Mouse (Mus musculus) limb, embryonic 15.5 days (tissue): ENCODE results near the gene Carns1. TPM values are rescaled to one million over a fixed set of nuclear protein-coding genes. Genes with fewer than 3 reads are reported as not detected.
"Not testable (repeated sequence)": the region's sequence is repeated elsewhere in the genome, so short reads cannot be mapped to it uniquely, and the experiment has no call there.

ENCODE experiments used
- ATAC-seq: fragments of 200-750 bp; cut with Nextera tagmentation; 2 replicates; pipeline ENCODE4 v1.8.0; 2017; ENCODE audit warnings: low read depth, moderate TSS enrichment; ENCODE audit not compliant: insufficient number of reproducible peaks, low FRiP score, low TSS enrichment
- H3K27ac ChIP-seq: fragments of 300-500 bp; sonication (generic); 2 replicates; pipeline ENCODE4 v1.5.1; 2015; ENCODE audit warnings: moderate library complexity, mild to moderate bottlenecking, inconsistent platforms
- H3K27me3 ChIP-seq: fragments of 300-500 bp; sonication (generic); 2 replicates; pipeline ENCODE4 v1.6.1; 2015; ENCODE audit warnings: inconsistent platforms
- H3K36me3 ChIP-seq: fragments of 300-500 bp; sonication (generic); 2 replicates; pipeline ENCODE4 v1.6.1; 2015; ENCODE audit warnings: inconsistent platforms
- H3K4me1 ChIP-seq: fragments of 300-500 bp; sonication (generic); 2 replicates; pipeline ENCODE4 v1.6.1; 2015; ENCODE audit warnings: inconsistent platforms
- H3K4me2 ChIP-seq: fragments of 300-500 bp; sonication (generic); 2 replicates; pipeline ENCODE4 v1.6.1; 2015; ENCODE audit warnings: mild to moderate bottlenecking, inconsistent platforms
- H3K4me3 ChIP-seq: fragments of 300-500 bp; sonication (generic); 2 replicates; pipeline ENCODE4 v1.5.1; 2015; ENCODE audit warnings: mild to moderate bottlenecking, inconsistent platforms
- H3K9ac ChIP-seq: fragments of 300-500 bp; sonication (generic); 2 replicates; pipeline ENCODE4 v1.6.1; 2015; ENCODE audit warnings: inconsistent platforms
- H3K9me3 ChIP-seq: fragments of 300-500 bp; sonication (generic); 2 replicates; pipeline ENCODE4 v1.6.1; 2016; ENCODE audit warnings: inconsistent platforms
- WGBS: fragments of 180-500 bp; shearing (Covaris S2); methylation state at CpG from one replicate; pipeline ENCODE4 v1.1.7; 2015; 5-methylcytosine and 5-hydroxymethylcytosine counted together
- polyA plus RNA-seq: library from polyadenylated mRNA; unstranded; fragments of >200 nt; fragmentation: Nextera tagmentation; extraction: Ambion mirVana; gene quantifications from 2 replicates; pipeline ENCODE4 v1.2.1, GENCODE M21; 2015

Gene Carns1
- polyA plus RNA-seq, 1 experiment from 2014 or later: 1.8 TPM

DNA sequence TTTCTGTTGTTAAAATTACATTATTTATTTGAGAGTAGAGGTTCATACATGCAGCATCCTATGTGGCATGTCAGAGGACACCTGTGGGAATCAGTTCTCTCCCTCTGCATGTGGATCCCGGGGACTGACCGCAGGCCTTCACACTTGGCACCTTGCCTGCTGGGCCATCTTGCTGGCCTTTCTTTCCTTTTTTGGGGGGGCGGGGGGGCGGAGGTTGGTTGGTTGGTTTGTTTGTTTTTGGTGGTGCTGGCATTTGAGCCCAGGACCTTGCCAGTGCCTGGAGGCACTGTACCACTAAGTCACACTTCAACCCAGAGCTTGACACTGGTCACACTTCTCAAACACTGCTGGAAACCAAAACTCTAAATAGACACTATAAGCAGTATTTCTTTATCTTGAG is 40.9 kb downstream of the Carns1 start:
- Histone ChIP-seq H3K4me1 (no peaks in the 10 kb centered on the region), H3K27ac (no peak overlapping the region), H3K9me3 (no peaks in the 10 kb centered on the region), H3K4me3 (no peak overlapping the region), H3K36me3 (peaks cover 38% of the 10 kb centered on the region), H3K9ac (no peak overlapping the region), H3K27me3 (no peaks in the 10 kb centered on the region), H3K4me2 (no peak overlapping the region)
- ATAC-seq: no peak
- WGBS: 83% methylated on average over 4 of the region's 4 CpGs

DNA sequence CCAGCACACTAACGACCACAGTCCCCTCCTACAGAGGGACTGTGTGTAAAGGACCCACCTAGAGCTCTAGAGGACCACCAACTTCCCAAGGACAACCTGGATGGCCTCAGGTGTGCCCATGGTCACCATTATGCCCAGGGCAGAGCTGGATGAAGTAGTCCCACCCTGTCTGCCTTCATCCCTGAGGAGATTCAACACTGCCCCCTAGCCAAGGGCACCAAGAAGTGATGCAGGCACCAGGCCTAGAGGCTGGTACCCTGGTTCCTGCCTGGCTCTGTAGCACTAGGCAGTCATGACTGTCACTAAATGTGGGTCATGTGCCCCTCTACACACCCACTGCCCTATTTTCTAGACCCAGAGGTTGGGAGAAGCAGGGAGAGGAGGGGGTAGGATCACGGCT is 43.5 kb downstream of the Carns1 start:
- no peak overlapping the region for H3K4me2 ChIP-seq
- no peak overlapping the region for H3K27ac ChIP-seq
- H3K9me3 ChIP-seq: no peaks in the 10 kb centered on the region
- no peak for ATAC-seq
- no peak overlapping the region for H3K9ac ChIP-seq
- 88% methylated on average over 2 of the region's 2 CpGs for WGBS
- H3K4me1 ChIP-seq: peaks cover 9% of the 10 kb centered on the region
- H3K27me3 ChIP-seq: no peaks in the 10 kb centered on the region
- H3K36me3 ChIP-seq: peaks cover 56% of the 10 kb centered on the region
- H3K4me3 ChIP-seq: no peak overlapping the region

DNA sequence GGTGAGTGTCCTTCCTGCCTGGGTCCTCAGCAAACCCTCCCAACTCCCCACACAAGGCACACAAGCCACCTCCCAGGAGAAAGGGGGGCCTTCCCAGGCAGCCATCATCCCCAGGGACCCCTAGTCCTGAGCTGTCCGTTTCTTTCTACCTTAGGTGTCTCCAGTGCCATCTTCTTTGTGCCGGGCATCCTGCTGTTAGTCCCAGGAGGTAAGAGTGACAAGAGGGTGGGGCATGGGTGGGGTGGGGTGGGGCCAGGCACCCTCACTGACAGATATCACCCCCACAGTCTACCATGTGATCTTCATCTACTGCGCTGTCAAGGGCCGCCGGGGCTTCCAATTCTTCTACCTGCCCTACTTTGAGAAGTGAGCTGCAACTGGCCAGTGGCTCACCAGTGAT is 44.2 kb downstream of the Carns1 start:
- no peaks in the 10 kb centered on the region for H3K27me3 ChIP-seq
- no peak for ATAC-seq
- no peak overlapping the region for H3K4me3 ChIP-seq
- H3K9ac ChIP-seq: no peak overlapping the region
- H3K27ac ChIP-seq: no peak overlapping the region
- no peak overlapping the region for H3K4me2 ChIP-seq
- H3K4me1 ChIP-seq: peaks cover 13% of the 10 kb centered on the region
- 86% methylated on average over 5 of the region's 5 CpGs for WGBS
- H3K9me3 ChIP-seq: no peaks in the 10 kb centered on the region
- peaks cover 56% of the 10 kb centered on the region for H3K36me3 ChIP-seq

DNA sequence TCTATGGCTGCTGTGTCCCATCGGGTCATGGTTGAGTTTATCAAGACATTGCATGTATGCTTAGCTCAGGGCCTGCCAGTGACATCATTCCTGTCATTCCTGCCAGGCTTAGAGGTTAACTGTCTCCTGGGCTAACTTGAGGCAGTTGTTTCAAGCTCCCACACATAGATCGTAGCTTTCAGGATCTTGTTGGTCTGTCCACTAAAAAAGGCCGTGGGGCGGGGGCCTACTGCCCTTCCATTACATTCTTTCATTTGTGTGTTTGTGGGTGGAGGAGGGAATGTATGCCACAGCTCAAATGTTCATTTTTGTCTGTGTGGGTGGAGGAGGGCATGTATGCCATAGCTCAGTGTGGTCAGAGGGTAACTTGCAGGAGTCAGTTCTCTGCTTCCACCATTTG is 45.2 kb downstream of the Carns1 start:
- Histone ChIP-seq H3K4me3 (no peak overlapping the region), H3K36me3 (peaks cover 56% of the 10 kb centered on the region), H3K27ac (no peak overlapping the region), H3K4me1 (peaks cover 13% of the 10 kb centered on the region), H3K4me2 (no peak overlapping the region), H3K27me3 (no peaks in the 10 kb centered on the region), H3K9ac (no peak overlapping the region), H3K9me3 (no peaks in the 10 kb centered on the region)
- WGBS: 86% methylated on average over 4 of the region's 4 CpGs
- ATAC-seq: no peak

DNA sequence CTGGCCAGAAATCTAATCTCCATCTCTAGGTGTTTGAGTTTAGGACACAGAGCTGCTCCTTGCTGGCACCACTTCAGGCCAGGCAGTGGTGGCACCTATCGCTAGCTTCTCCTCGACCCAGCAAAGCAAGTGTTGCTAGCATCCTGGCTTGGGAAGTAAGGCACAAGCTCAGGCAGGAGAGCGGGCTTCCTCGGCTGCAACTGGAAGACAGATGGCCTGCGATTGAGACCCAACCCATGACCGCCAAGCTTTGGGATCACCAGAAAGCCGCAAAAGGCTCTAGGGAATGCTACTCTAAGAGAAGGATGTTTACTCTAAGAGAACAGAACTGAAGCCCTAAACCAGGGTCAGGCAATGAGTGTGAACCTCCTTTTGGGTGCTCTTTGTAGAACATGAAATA is 45.8 kb downstream of the Carns1 start:
- Histone ChIP-seq H3K27me3 (no peaks in the 10 kb centered on the region), H3K4me1 (peaks cover 13% of the 10 kb centered on the region), H3K4me3 (no peak overlapping the region), H3K27ac (no peak overlapping the region), H3K4me2 (no peak overlapping the region), H3K9ac (no peak overlapping the region), H3K9me3 (no peaks in the 10 kb centered on the region), H3K36me3 (peaks cover 56% of the 10 kb centered on the region)
- no peak for ATAC-seq
- 90% methylated on average over 7 of the region's 7 CpGs for WGBS

DNA sequence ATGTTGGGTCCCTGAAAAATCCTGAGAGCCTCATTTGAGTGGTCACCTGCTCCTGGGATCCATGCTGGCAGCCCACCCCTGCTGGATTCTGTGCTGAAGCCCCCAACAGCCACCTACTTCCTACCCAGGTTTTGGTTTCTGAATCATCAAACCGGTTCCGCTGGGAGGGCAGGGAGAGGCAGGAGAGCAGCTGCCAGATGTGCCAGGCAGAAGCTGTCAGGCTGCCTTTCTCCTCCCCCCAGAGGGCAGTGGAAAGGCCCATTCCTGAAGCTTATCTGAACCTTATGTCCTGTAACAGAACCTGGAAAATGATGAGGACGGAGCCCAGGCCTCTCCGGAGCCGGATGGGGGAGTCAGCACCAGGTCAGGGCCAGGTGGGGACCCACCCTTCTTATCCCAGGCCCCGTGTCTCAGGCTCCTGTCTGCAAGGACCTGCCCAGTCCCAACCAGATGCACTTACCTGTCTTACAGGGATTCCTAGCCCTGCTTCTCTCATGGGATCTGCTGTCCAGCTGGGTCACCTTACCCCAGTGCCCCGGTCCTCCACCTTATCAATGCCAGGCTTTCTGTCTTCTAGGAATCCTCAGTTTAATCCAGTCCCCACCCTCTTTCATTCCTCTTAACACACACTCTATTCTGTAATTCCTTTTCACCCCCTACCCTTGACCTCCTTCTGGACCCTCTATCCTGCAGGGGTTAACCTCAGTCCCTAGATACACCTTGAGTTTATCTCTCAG is 48.4 kb downstream of the Carns1 start:
- H3K27ac ChIP-seq: peak overlapping the region; percentile 75; the same call in 1 of the 2 replicates
- peaks cover 13% of the 10 kb centered on the region for H3K4me1 ChIP-seq
- H3K4me2 ChIP-seq: peak overlapping the region; percentile 66
- H3K27me3 ChIP-seq: no peaks in the 10 kb centered on the region
- peak overlapping the region; percentile 81 for H3K4me3 ChIP-seq
- H3K36me3 ChIP-seq: peaks cover 40% of the 10 kb centered on the region
- WGBS: 36% methylated on average over 7 of the region's 7 CpGs
- no peaks in the 10 kb centered on the region for H3K9me3 ChIP-seq
- peak overlapping the region; percentile 79 for H3K9ac ChIP-seq
- ATAC-seq: no peak

DNA sequence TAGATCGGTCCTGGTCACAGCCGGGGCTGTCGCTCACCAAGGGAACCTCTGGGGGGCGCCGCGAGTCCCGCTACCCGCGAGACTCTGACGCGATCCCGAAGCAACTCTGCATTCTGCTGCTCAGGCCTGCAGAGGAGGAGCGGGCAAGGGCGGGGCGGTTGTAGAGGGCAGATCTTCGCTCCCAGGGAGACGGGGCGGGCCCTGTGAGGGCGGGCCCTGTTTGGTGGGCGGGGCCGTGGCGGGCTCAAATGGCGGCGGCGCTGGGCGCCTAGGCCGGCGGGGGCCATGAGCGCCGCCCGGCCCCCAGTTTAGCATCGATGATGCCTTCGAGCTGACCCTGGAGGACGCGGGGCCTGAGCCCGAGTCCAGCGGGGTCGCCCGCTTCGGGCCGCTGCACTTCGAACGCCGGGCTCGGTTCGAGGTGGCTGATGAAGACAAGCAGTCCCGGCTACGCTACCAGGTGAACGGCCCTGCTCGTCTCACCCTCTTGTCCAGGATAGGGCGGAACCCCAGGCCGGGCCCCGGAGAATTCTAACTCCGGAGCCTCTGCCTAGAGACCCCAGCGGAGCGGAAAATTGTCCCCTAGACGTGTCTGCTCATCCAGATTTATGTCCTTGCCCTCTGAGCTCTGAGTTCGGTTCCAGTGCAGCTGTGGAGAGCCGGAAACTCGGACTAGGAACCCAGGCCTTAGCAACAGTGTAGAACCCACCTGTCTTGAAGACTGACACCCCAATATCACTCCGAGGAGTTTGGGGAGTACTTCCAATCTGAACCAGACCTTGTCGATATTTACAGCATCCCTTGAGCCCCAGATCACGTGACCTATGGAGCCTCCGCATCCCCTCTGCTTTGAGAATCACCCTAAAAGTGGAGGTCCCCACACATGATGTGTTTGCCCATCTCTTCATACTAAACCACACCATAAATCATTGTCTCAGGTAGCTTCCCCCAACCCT is 49.3 kb downstream of the Carns1 start, which contains the start of gene Aip:
TSS of gene Aip (minus strand) at position 118 of the 956 bp plus-strand sequence.
- Histone ChIP-seq H3K4me2 (peak within 1 kb of the TSS; percentile 66), H3K27me3 (no peaks in the 10 kb centered on the region), H3K4me3 (peak within 1 kb of the TSS; percentile 81), H3K9me3 (no peaks in the 10 kb centered on the region), H3K27ac (peak within 1 kb of the TSS; percentile 75), H3K4me1 (peaks cover 13% of the 10 kb centered on the region), H3K36me3 (peaks cover 31% of the 10 kb centered on the region), H3K9ac (peak within 1 kb of the TSS; percentile 79)
- WGBS: under 1% methylated on average over 62 of the region's 64 CpGs
- peak; percentile 95 for ATAC-seq

DNA sequence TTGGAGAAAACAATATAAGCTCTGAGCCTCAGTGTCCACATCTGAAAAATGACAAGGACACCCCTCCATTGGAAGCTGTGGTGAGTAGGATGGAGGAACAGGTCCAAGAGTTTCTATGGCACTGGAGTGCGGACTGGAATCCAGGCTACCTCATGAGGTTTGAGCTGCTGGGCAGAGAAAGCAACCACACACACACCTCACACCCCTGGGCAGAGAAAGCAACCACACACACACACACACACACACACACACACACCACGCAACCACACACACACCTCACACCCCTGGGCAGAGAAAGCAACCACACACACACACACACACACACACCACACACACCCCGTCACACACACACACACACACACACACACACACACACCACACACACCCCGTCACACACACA is 50.0 kb downstream of the Carns1 start:
- ATAC-seq: peak; percentile 38
- peak overlapping the region; percentile 81 for H3K4me3 ChIP-seq

DNA sequence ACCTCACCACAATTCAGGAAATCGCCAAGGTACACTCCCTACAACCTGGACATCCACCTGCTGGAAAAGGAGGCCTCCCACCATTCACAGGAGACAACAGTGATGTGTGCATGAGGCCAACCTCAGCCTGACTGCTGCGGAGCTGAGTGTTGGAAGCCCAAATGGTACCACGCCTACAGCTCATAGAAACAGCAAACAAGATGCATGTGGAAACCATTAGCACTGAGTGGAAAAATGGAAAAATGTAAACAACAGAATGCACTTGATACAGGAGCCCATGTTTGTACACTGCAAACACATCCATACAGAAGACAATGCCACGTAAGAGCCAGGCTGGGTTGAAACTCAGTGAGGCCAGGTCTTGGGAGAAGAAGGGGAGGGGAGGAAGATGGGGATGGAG is 50.8 kb downstream of the Carns1 start:
- Histone ChIP-seq H3K27ac (0 out of 2 replicates have a peak overlapping the region, but pooled peaks have one; percentile 73), H3K4me1 (peaks cover 24% of the 10 kb centered on the region), H3K36me3 (peaks cover 18% of the 10 kb centered on the region), H3K9me3 (no peaks in the 10 kb centered on the region), H3K4me3 (no peak overlapping the region), H3K4me2 (no peak overlapping the region), H3K27me3 (no peaks in the 10 kb centered on the region), H3K9ac (no peak overlapping the region)
- WGBS: 75% methylated on average over 4 of the region's 4 CpGs
- ATAC-seq: no peak

More for the DNA sequence above, 50.0 kb downstream of the Carns1 start:
- H3K9ac ChIP-seq, H3K27me3 ChIP-seq, H3K9me3 ChIP-seq: not testable (repeated sequence)
- Histone ChIP-seq H3K27ac (peak overlapping the region; percentile 73), H3K4me2 (peak overlapping the region; percentile 66), H3K4me1 (peaks cover 21% of the 10 kb centered on the region), H3K36me3 (peaks cover 26% of the 10 kb centered on the region)
- 5% methylated on average over 4 of the region's 4 CpGs for WGBS

DNA sequence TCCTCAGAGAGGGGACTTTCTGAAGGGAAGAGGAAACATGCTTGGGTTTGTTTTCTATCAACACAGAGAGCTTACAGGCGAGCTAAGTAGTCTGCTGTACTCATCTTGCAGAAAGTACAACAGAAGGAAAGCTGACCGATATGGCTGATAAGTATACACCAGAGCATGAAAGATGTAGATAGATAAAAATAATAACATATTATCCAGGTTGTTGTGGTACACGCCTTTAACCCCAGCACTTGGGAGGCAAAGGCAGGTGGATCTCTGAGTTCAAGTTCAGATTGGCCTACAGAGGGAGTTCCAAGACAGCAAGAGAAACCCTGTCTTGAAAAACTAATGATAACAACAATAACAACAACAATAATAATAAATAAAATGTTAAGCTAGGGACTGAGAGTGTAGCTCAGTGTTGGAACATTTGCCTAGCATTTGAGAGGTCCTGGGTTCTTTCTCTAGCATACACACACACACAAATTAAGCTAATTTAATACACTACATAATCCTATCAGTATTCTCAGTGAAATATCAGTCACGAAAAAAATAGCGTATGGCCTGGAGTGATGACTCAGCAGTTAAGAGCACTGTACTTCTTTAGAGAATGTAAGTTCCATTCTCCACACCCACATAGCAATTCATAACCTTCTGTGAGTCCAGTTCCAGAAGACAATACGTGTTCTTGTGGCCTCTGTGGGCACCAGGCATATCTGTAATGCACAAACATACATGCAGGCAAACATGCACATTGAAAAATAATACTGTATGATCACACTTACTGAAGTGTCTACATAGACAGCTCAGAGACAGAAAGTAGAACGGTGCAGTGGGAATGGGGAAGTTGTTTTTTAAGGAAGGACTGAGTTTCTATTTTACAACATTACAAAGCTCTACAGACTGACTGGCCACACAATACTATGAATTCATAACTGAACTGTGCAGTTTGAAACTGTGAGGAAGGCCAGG is 52.6 kb downstream of the Carns1 start:
- Histone ChIP-seq H3K4me3 (no peak overlapping the region), H3K27ac (no peak overlapping the region), H3K36me3 (peaks cover 7% of the 10 kb centered on the region), H3K9ac (no peak overlapping the region), H3K4me1 (peaks cover 23% of the 10 kb centered on the region), H3K4me2 (no peak overlapping the region), H3K27me3 (no peaks in the 10 kb centered on the region), H3K9me3 (no peaks in the 10 kb centered on the region)
- WGBS: 84% methylated on average over 7 of the region's 7 CpGs
- no peak for ATAC-seq

DNA sequence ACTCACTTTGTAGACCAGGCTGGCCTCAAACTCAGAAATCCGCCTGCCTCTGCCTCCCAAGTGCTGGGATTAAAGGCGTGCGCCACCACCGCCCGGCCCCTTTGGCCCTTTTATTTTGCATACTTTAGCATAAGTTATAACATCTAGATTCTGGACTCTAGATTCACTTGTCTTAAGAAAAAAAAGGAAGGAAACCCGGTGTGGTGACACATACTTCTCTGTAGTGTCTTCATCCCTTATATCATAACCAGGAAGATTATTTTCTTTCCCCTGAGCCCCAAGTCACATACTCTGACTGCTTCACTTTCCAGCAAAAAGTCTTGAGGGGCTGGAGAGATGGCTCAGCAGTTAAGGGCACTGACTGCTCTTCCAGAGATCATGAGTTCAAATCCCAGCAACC is 53.4 kb downstream of the Carns1 start:
- not testable (repeated sequence) for H3K9me3 ChIP-seq, H3K27me3 ChIP-seq, H3K4me2 ChIP-seq, H3K9ac ChIP-seq, H3K27ac ChIP-seq, ATAC-seq
- Histone ChIP-seq H3K36me3 (peaks cover 12% of the 10 kb centered on the region), H3K4me1 (peaks cover 17% of the 10 kb centered on the region), H3K4me3 (peak overlapping the region; percentile 46; the same call in 1 of the 2 replicates)
- WGBS: 59% methylated on average over 6 of the region's 6 CpGs
